Mouse (Mus musculus) gastrocnemius, postnatal 4 days (tissue): ENCODE results near the gene Olfr294. TPM values are rescaled to one million over a fixed set of nuclear protein-coding genes. Genes with fewer than 3 reads are reported as not detected.

Source experiments
- DNase-seq, 2 experiments: peaks; one replicate each; pipeline ENCODE4 v3.0.0; 2021 to 2022; ENCODE audit warnings: low spot score in 2 of 2, mixed read lengths in 2 of 2
- long read RNA-seq, 2 experiments: library from polyadenylated mRNA; stranded (forward); transcript quantifications; one replicate each; pipeline ENCODE4 v2.0.0; 2021
- total RNA-seq, 2 experiments: library from RNA; stranded (reverse); gene quantifications; 2 replicates each; pipeline ENCODE4 v1.2.3; 2021

Olfr294 gene
- not detected for total RNA-seq
- long read RNA-seq, experiment 1: 0 reads
- long read RNA-seq, experiment 2: 0 reads

DNA sequence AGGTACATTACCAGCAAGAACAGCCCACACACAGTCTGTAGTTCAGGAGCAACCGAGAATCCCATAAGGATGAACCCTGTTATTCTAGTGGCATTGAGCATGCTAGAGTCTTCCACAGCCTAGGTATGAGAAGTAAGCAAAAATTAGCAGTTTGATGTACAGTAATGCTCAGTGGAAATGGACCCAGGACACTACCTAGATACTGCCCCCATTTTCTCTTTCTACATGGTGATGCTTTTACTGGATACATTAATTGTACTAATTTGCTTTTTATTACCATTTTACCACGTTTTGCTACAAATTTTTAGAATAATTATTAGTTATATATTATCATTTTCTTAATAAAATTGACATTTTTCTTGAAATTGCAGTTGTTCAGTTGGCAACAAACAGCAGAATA lies at the start of gene Olfr294:
Gene Olfr294, minus strand, starts transcription at position 101 of the 400 bp plus-strand sequence.
- DNase-seq: no peak

DNA sequence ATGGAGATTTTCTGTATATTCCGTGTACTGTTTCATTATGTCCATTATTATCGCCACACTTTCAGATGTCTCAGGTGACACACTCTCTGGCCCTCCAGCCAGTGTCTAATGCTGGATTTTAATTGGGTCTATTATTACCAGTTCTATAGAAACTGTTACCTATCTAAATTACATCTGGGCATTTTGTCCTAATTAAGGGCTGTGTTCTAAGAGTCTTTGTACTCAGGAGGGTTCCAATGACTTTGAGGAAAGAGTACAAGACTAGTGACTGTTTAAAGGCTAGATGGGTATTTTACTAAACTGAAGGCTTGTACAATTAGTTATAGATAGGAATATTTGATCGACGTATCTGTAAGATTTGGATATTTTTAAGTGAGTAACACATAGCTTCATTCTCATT lies 32.3 kb upstream of the Olfr294 start, which contains the start of gene Olfr293:
Gene Olfr293, plus strand, starts transcription at position 301 of the 400 bp plus-strand sequence.
- no peak for DNase-seq

DNA sequence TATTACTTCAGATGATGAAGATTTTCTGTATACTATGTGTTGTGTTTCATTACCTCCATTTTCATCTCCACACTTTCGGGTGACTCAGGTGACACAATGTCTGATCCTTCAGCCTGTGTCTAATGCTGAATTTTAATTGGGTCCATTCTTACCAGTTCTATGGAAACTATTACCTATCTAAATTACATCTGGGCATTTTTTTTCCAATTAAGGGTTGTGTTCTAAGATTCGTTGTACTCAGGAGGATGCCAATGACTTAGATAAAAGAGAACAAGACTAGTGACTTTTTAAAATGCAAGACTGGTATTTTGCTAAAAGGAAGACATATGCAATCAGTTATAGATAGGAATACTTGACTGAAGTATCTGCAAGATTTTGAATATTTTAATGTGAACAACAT lies 32.9 kb downstream of the Olfr294 start, which contains the start of gene Olfr295:
Gene Olfr295, plus strand, starts transcription at position 301 of the 400 bp plus-strand sequence.
- DNase-seq: no peak

Other genes starting within 250 kb of the Olfr294 start
- gene Olfr305, start 249.7 kb downstream of the Olfr294 start, total RNA-seq: not detected
- not detected for gene Olfr304, start 230.0 kb downstream of the Olfr294 start, total RNA-seq
- gene Olfr303, start 218.9 kb downstream of the Olfr294 start, total RNA-seq: not detected
- not detected for gene Olfr301, start 212.8 kb downstream of the Olfr294 start, total RNA-seq
- not detected for gene Olfr299, start 156.7 kb downstream of the Olfr294 start, total RNA-seq
- gene Olfr298, start 124.2 kb downstream of the Olfr294 start, total RNA-seq: not detected
- gene Olfr297, start 96.7 kb downstream of the Olfr294 start, total RNA-seq: not detected
- not detected for gene Olfr295, start 32.8 kb downstream of the Olfr294 start, total RNA-seq
- gene Olfr293, start 32.4 kb upstream of the Olfr294 start, total RNA-seq: not detected
- gene Olfr292, start 71.7 kb upstream of the Olfr294 start, total RNA-seq: not detected
- not detected for gene Folh1, start 159.3 kb upstream of the Olfr294 start, total RNA-seq
- gene Vmn2r77, start 178.4 kb upstream of the Olfr294 start, total RNA-seq: not detected